Mouse (Mus musculus) megakaryocyte, embryonic 14.5 days (primary cell): ENCODE measurements around the gene Ankrd28.

Experiments used
- FLI1 ChIP-seq: IDR thresholded peaks from 2 replicates; pipeline ENCODE4 v1.6.1; 2012; ENCODE audit warnings: low read length, inconsistent platforms, mixed read lengths
- GATA1 ChIP-seq: IDR thresholded peaks from 3 replicates; pipeline ENCODE4 v1.6.1; 2012; ENCODE audit warnings: mixed read lengths, low read length, inconsistent platforms, borderline replicate concordance

GRCm38 (mm10) chr14:31717360-31717759 lies 113.1 kb downstream of the Ankrd28 start:
- TF ChIP-seq GATA1 (no peak), FLI1 (no peak)
